Mouse (Mus musculus) brain, adult 2 months (tissue): Measurements from ENCODE around the gene Armc3.
"Not testable (repeated sequence)": the region's sequence is repeated elsewhere in the genome, so short reads cannot be mapped to it uniquely, and the experiment has no call there.

Source experiments
- DNase-seq: peaks from one replicate; pipeline ENCODE4 v3.0.0; 2011; ENCODE audit warnings: low read depth, low spot score

The Armc3 gene

GRCm38 (mm10) chr2:19274583-19274982, 75.5 kb downstream of the Armc3 start:
- DNase-seq = peak; percentile 29

- DNase-seq = peak; percentile 91
Measured at GRCm38 (mm10) chr2:19275602-19276539, 76.8 kb downstream of the Armc3 start.

- peak; percentile 28 for DNase-seq
Measured at GRCm38 (mm10) chr2:19280331-19280730, 81.2 kb downstream of the Armc3 start.

DNA sequence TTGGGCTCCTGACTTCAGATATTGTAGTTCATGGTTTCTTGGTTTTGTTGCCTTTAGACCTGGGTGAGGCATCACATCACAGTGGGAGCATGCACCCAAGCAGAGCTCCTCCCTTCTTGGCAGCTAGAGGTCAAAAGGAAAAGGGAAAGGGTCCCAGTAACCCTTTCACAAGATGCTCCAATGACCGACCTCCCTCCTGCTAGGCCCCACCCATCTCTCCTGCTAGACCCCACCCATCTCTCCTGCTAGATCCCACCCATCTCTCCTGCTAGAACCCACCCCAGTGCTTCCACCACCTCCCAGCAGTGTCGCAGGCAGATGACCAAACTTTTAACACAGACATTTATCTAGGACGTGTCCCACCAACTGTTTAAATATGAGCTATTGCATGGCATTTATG, 93.3 kb downstream of the Armc3 start:
- DNase-seq = no peak

DNA sequence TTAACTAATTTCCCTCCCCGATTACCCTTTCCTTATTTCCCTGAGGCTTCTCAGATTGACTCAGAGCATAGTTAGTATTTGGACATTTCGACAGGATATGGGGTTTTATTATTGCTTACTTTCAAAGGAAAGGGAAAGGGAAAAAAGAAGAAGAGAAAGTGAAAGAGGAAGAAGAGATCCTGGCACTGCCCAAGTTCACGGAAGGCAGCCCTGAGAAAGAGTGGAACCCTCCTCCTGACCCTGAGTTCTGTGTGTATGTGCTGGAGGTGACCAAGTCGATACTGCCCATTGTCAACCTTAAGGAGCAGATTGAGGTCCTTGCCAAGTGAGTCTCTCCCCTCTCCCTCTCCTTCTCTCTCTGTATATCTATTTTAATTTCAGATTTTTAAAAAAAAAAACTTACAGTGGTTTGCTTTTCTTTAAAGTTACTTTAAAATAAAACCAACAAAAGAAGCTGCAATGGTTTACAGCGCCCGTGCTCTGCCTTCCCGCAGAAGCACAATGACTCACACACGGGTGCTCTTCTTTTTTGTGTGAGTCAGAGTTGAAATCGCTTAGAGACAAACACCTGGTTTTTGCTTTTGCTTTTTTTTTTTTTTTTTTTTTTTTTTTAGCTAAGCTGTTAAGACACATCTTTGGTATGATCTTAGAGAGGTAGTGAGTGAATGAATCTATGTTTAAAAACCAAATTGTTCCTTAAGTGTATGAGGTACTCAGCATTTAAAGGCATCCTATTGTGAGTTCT, 101.4 kb downstream of the Armc3 start:
- peak; percentile 62 for DNase-seq

GRCm38 (mm10) chr2:19301251-19301650, 102.1 kb downstream of the Armc3 start:
- peak; percentile 10 for DNase-seq

GRCm38 (mm10) chr2:19303087-19303486, 104.0 kb downstream of the Armc3 start:
- not testable (repeated sequence) for DNase-seq

DNA sequence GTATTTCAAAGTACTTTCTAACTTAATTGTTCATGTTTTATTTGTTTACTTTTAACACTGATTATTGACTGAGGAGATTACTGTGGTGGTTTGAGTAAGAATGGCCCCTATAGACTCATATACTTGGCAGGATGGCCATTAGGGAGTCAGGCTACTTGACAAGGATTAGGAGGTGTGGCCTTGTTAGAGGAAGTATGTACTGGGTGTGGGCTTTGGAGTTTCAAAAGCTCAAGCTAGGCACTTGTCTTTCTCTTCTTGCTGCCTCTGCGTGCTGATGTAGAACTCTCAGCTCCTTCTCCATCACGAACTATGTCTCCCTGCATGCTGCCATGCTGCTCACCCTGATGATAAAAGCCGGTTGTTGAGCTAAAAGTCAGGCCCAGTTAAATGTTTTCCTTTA, 111.4 kb downstream of the Armc3 start:
- no peak for DNase-seq

GRCm38 (mm10) chr2:19316056-19316455, 117.0 kb downstream of the Armc3 start:
- DNase-seq = no peak

GRCm38 (mm10) chr2:19316691-19317090, 117.6 kb downstream of the Armc3 start:
- no peak for DNase-seq

DNA sequence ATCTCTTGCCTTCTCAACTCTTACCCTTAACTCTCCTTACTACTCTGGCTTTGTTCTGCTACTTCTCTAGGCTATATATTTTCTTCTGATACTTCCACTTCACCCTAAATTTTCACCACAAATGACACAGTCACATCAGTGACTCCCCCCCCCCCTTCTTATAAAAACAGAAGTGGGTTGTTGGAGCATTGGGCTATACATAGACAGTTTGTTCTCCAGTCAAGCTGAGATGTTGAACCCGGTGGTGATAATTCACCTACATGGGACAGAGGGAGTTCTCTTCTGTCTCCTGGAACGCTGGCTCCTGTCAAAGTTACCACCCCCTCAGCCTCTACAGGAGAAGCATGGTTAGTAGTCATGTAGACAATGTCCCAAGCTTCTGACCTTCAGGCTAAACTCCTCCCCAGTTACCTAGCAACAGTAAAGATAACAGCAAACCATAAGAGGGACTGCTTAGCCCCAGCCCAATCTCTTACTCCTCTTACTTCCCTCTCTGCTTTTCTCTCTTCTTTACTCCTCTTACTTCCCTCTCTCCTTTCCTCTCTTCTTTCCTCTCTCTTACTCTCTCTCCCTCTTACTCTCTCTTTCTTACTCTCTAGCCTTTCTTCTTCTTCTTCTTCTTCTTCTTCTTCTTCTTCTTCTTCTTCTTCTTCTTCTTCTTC, 118.2 kb downstream of the Armc3 start:
- DNase-seq = not testable (repeated sequence)

GRCm38 (mm10) chr2:19318499-19318898, 119.4 kb downstream of the Armc3 start:
- no peak for DNase-seq

DNA sequence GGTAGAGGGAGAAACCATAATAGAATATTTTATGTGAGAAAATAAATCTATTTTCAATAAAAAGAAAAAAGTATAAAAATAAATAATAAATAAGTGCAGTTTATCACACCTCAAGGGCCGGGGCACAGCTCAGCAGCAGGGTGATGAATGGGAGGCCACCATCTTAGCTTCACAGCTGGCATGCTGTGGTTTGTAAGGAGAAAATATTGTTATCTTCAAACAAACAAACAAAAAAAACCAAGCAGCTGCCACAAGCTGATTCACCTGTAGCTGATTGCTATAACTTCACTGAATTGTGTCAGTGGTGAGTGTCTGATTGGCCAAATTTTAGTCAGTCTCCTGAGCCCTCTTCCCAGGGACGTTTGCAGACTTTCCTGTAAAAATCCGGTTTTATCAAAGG, 120.2 kb downstream of the Armc3 start:
- no peak for DNase-seq

DNA sequence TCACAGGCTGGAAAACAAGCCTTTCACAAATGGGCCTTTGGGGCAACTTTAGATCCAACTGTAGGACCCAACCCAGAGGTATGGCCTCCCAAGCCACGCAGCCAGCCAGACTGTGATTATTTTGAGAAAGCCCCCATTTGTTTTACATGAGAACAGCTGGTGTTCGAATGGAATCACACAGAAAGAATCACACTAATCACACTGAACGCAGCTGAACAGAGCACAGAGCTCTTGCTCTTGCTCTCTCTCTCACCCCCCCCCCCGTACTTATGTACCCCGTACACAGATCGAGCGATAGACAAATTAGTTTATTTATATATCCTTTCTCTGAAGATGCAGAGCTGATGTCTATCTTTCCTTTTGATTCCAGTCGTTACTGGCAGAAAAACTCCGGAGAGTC, 123.3 kb downstream of the Armc3 start:
- DNase-seq = no peak

DNA sequence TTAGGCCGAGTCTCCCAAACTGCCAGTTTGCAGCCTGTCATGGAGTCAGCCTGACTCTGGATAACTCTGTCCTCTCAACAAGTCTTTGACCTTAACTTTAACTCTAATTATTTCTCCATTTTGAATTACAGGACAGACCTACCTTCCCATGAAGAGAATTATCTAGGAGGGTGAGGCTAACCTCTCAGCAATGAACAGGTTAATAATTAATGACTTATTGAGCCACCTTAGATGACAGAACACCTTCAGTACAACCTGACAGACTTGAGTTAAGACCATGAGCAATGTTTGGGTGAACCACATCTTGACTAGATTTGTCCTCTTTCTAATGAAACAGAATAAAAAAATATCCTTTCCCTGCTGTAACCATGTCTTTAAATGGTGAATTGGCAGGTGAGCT, 127.3 kb downstream of the Armc3 start:
- no peak for DNase-seq

DNA sequence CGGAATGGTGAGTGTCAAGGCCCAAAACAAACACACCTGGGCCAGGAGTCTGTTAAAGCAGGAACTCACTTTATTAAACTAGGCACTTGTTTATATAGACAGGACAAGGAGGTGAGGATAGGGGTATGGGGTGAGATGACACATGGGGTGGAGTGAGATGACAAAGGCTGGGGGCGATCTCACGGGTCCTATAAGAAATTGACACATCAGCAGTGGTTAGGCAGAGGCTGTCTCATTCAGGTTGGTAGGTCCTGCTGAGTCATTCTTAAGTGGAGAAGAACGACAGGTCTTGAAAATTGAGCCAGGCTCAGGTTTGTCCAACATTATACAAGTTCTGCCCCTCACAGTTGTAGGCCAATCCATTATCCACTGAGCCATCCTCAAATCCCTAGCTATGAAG, 128.7 kb downstream of the Armc3 start:
- DNase-seq = no peak

- peak; percentile 88 for DNase-seq
Measured at GRCm38 (mm10) chr2:19343901-19344635, 145.0 kb downstream of the Armc3 start.

GRCm38 (mm10) chr2:19344636-19345413, 145.7 kb downstream of the Armc3 start:
- DNase-seq = peak; percentile 96

GRCm38 (mm10) chr2:19345414-19345964, 146.4 kb downstream of the Armc3 start:
- no peak for DNase-seq

GRCm38 (mm10) chr2:19348454-19348853, 149.4 kb downstream of the Armc3 start:
- no peak for DNase-seq
